Mouse (Mus musculus): Measurements from ENCODE around the gene Rcor1. TPM values are rescaled to one million over a fixed set of nuclear protein-coding genes. Genes with fewer than 3 reads are reported as not detected.
A peak's percentile ranks its signal among the peaks of the same experiment; 100 is the strongest.

The Rcor1 gene
- polyA plus RNA-seq, 1 experiment, result 11.3 TPM

DNA sequence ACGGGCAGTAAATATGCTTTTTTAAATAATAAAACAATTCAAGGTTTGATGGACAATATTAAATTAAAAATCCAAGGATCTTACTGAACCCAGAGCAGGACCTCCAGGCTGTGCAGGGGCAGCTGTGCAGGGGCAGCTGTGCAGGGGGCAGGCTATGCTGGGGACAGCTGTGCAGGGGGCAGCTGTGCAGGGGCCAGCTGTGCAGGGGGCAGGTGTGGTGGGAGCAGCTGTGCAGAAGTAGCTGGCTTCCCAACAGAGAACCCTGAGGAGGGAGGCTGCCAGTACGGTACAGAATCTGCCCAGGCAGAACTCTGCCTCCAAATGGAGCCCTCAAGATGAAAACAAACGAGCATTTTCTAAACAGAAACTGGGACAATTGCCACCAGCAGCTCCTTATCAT, 96.8 kb downstream of the Rcor1 start:
- Histone ChIP-seq H3K4me1 (ENCODE audit: control insufficient read depth, insufficient read depth, low read length) (no peaks in the 10 kb centered on the region), H3K27ac (ENCODE audit: insufficient read depth, low read length) (no peak overlapping the region), H3K4me3 (ENCODE audit: insufficient read depth, low read length) (no peak overlapping the region)
- TF ChIP-seq POLR2A (IDR thresholded peaks at IDR 0.05; ENCODE audit: extremely low read depth, insufficient read depth, low read length) (no peak), CTCF (IDR thresholded peaks at IDR 0.05; ENCODE audit: extremely low read depth, insufficient read depth, low read length) (no peak)

DNA sequence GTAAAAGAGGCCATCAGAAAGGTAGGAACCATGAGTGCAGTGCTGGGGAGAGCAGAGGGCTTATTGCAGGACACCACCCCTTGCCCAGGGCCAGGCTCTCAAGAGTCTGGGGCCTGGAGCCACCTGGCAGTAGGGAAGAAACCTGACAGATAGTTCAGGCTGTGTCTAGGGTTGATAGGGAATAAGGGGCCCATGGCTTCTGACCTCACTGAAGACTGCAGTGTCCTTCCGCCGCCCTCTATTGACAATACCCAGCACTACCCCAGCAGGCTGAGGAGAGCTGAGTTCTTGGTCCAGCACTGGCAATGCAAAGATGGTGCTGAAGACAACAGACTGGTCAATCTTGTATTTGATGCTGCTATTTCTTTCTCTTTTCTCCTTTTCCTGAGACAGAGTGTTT, 97.9 kb downstream of the Rcor1 start:
- no peaks in the 10 kb centered on the region for H3K4me1 ChIP-seq (ENCODE audit: control insufficient read depth, insufficient read depth, low read length)
- no peak overlapping the region for H3K4me3 ChIP-seq (ENCODE audit: insufficient read depth, low read length)
- 0 out of 2 replicates have a peak, but pooled peaks have one; percentile 13 for TF ChIP-seq CTCF (IDR thresholded peaks at IDR 0.05; ENCODE audit: extremely low read depth, insufficient read depth, low read length)
- no peak for TF ChIP-seq POLR2A (IDR thresholded peaks at IDR 0.05; ENCODE audit: extremely low read depth, insufficient read depth, low read length)
- no peak overlapping the region for H3K27ac ChIP-seq (ENCODE audit: insufficient read depth, low read length)

DNA sequence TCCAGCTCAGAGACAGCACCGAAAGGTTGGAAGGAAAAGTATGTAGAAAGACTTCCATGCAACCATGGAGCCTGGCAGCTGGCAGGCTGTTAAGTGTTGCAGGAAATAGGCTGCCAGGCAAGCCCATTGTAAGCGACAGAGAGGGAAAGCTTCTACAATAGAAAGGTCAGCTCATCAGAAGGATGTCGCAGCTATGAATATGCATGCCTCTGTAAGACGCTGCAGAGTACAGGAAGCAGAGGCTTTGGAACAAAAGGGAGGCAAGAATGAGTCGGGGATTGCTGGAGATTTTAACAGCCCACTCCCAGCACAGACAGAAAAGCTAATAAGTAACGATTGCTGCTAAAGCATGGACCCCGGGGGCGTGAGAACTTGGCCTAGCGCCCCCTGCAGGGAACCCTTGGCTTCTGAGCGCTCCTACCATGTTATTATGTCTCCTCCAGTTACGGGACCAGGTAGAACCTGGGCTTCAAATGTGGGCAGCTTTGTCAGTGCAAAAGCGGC, 103.9 kb downstream of the Rcor1 start:
- no peak overlapping the region for H3K27ac ChIP-seq (ENCODE audit: insufficient read depth, low read length)
- H3K4me1 ChIP-seq (ENCODE audit: control insufficient read depth, insufficient read depth, low read length), result no peaks in the 10 kb centered on the region
- peak; percentile 11; the same call in 1 of the 2 replicates for TF ChIP-seq CTCF (IDR thresholded peaks at IDR 0.05; ENCODE audit: extremely low read depth, insufficient read depth, low read length)
- no peak for TF ChIP-seq POLR2A (IDR thresholded peaks at IDR 0.05; ENCODE audit: extremely low read depth, insufficient read depth, low read length)
- no peak overlapping the region for H3K4me3 ChIP-seq (ENCODE audit: insufficient read depth, low read length)

DNA sequence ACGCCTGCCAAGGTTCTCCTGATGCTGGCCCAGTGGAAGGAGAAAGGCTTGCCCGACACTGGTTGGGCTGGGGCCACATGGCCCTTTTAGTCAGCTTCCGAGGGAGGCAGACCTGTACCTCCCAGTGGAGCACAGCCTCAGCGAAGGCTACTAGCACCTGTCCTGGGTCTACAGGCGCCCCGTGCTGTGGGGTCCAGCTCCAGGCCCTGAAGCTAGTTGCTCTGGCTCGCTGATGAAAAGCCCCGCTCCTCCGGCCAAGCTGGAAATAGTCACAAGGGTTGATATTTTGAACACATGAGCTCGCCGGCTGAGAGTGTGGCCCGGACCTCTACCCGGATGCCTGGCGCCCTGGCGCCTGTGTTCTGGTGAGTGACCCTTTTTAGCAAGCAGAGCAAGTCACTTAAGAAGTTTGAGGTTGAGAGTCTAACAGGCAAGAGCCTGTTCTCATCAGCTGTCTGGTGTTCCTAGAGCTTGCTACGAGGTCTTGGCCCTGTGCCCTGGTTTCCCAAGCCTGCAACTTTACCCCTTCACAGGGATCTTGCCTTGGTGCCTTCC, 104.4 kb downstream of the Rcor1 start:
- Histone ChIP-seq H3K4me1 (ENCODE audit: control insufficient read depth, insufficient read depth, low read length) (no peaks in the 10 kb centered on the region), H3K4me3 (ENCODE audit: insufficient read depth, low read length) (no peak overlapping the region), H3K27ac (ENCODE audit: insufficient read depth, low read length) (no peak overlapping the region)
- TF ChIP-seq POLR2A (IDR thresholded peaks at IDR 0.05; ENCODE audit: extremely low read depth, insufficient read depth, low read length), result no peak
- TF ChIP-seq CTCF (IDR thresholded peaks at IDR 0.05; ENCODE audit: extremely low read depth, insufficient read depth, low read length), result no peak

DNA sequence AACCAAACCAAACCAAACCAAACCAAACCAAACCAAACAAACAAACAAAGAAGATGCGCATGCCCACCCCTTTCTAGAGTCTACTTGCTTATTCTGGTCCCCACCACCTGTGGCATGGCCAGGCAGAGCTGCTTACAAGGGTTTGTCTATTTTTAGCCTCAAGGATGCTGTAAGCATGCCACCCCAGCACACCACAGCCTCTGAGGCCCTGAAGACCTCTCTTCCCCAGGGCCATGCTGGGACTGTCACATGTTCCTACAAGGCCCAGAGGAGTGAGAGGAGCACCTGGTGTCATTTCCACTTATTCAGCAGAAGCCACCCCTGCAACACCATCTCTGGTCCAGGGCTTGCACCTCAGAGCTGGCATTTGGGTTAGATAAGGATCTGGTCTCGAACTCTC, 105.4 kb downstream of the Rcor1 start:
- no peak for TF ChIP-seq CTCF (IDR thresholded peaks at IDR 0.05; ENCODE audit: extremely low read depth, insufficient read depth, low read length)
- no peak for TF ChIP-seq POLR2A (IDR thresholded peaks at IDR 0.05; ENCODE audit: extremely low read depth, insufficient read depth, low read length)
- no peak overlapping the region for H3K27ac ChIP-seq (ENCODE audit: insufficient read depth, low read length)
- H3K4me1 ChIP-seq (ENCODE audit: control insufficient read depth, insufficient read depth, low read length), result no peaks in the 10 kb centered on the region
- H3K4me3 ChIP-seq (ENCODE audit: insufficient read depth, low read length), result no peak overlapping the region

DNA sequence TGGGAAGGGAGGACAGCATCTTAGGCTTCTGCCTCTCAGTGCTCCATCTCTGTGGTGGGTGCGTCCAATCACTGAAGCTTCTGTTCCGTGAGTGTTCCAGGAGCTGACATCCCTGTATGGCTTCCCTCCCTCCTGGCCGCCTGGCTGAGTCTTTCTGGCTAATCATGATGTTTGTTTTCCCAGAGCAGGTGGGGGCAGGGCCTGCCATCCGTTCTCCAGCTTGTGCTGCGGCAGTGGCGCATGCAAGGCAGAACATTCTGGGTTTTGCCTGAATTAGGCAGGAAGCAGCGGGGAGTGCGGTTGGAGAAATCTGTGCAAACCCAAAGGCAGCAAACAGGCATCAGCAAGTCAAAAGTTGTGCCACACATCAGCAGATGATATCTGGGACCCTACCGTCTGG, 106.1 kb downstream of the Rcor1 start:
- H3K4me1 ChIP-seq (ENCODE audit: control insufficient read depth, insufficient read depth, low read length), result no peaks in the 10 kb centered on the region
- TF ChIP-seq CTCF (IDR thresholded peaks at IDR 0.05; ENCODE audit: extremely low read depth, insufficient read depth, low read length) (no peak), POLR2A (IDR thresholded peaks at IDR 0.05; ENCODE audit: extremely low read depth, insufficient read depth, low read length) (no peak)
- no peak overlapping the region for H3K4me3 ChIP-seq (ENCODE audit: insufficient read depth, low read length)
- no peak overlapping the region for H3K27ac ChIP-seq (ENCODE audit: insufficient read depth, low read length)

DNA sequence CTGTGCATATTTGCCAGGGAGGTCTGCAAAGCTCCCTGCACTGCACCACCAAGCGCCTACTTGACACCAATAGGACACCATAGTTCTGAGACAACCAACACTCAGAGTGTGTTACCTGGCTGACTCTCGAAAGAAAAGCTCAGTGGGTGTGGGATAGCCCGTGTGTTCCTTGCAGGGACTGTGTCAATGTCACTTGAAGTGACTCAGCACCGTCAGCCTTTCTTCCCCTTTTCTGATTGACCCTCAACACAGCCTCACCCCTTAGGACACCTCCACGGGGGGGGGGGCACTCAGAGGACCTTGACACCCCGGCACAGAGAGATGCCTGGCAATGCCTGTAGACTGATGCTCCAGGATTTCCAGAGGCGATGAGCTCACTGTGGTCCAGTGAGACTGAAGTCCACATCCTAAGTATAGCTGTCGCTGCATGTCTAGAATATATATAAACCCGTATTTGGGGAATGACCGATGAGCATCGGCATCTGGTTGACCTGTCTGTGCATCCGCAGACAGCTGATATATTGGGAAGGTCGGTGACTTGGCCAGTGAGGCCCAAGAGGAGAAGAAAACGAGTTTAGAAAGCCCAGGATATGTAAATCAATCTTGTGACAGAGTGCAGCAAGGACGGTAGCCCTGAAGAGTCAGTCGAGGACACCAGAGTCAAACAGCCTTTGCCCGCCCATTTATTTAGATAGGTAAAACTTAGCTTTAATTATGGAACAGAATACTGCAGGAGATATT, 110.5 kb downstream of the Rcor1 start:
- Histone ChIP-seq H3K4me3 (ENCODE audit: insufficient read depth, low read length) (no peak overlapping the region), H3K27ac (ENCODE audit: insufficient read depth, low read length) (no peak overlapping the region), H3K4me1 (ENCODE audit: control insufficient read depth, insufficient read depth, low read length) (no peaks in the 10 kb centered on the region)
- TF ChIP-seq CTCF (IDR thresholded peaks at IDR 0.05; ENCODE audit: extremely low read depth, insufficient read depth, low read length), result no peak
- TF ChIP-seq POLR2A (IDR thresholded peaks at IDR 0.05; ENCODE audit: extremely low read depth, insufficient read depth, low read length), result no peak

DNA sequence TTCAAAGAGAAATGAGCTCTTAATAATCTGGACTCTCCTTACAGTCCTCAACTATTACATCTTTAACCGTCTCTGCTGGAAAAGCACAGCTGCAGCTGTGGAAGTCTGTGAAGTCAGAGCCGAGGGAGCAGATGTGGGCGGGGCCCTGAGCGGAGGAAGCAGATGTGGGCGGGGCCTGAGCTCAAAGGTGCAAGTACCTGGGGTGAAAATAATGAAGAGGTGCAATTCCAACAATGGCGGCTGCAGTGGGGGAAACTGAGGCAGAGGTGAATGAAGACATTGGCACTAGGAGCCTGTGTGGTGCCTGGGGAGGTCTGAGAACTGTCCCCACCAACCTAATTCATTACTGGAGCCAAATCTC, 111.1 kb downstream of the Rcor1 start:
- Histone ChIP-seq H3K27ac (ENCODE audit: insufficient read depth, low read length) (no peak overlapping the region), H3K4me3 (ENCODE audit: insufficient read depth, low read length) (no peak overlapping the region), H3K4me1 (ENCODE audit: control insufficient read depth, insufficient read depth, low read length) (no peaks in the 10 kb centered on the region)
- TF ChIP-seq POLR2A (IDR thresholded peaks at IDR 0.05; ENCODE audit: extremely low read depth, insufficient read depth, low read length), result no peak
- no peak for TF ChIP-seq CTCF (IDR thresholded peaks at IDR 0.05; ENCODE audit: extremely low read depth, insufficient read depth, low read length)

DNA sequence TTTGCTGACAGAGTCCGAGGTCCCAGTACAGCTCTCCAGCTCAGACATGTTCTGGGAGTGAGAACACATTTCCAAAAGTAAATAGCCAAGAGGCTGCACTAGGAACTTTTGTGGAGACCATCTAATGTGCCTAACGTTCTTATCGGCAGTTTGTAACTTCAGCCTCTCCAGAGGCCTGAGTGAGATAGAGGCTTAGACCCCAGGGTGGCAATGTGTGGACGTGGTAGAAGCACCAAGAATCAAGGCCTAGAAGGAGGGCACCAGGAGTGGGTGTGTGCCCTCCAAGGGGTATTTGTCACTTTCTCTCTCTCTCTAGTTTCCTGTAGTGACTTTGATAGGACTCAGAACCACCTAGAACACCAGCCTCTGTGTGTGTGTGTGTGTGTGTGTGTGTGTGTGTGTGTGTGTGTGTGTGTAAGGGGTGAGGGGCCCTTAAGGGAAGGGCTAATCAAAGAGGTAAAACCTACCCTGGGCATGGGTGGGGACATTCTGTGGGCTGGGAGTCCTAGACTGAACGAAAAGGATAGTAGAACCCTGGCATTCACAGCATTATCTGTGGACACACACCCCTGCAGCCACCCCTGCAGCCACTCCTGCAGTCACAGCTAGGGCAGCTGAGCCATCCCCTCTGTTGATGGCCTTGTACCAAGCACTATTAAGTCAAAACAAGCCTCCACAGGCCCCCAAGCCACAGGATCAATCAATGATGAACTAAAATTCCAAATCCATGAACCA, 112.4 kb downstream of the Rcor1 start:
- TF ChIP-seq CTCF (IDR thresholded peaks at IDR 0.05; ENCODE audit: extremely low read depth, insufficient read depth, low read length) (no peak), POLR2A (IDR thresholded peaks at IDR 0.05; ENCODE audit: extremely low read depth, insufficient read depth, low read length) (no peak)
- no peaks in the 10 kb centered on the region for H3K4me1 ChIP-seq (ENCODE audit: control insufficient read depth, insufficient read depth, low read length)
- no peak overlapping the region for H3K4me3 ChIP-seq (ENCODE audit: insufficient read depth, low read length)
- no peak overlapping the region for H3K27ac ChIP-seq (ENCODE audit: insufficient read depth, low read length)

All from cortical plate, adult 2 months (tissue).